ENCODE assay signal across 9 mouse cellular contexts in genomic region chr15:83857129-83857528, GRCm38 (mm10).
DNase-seq lines count a peak whose midpoint lies in the region; ATAC-seq and TF ChIP-seq lines count a peak whose summit lies in the region.
"Had no signal": no experiment of that assay in that cellular context is flagged by ENCODE, and none has a peak within 500 bp of the region (broad histone marks: within the 10 kb centered on the region; RNA-seq: fewer than 3 reads in every experiment).

No protein-coding gene starts in this region.

- peaks cover 63% of the 10 kb centered on the region for H3K36me3 ChIP-seq in forebrain, embryonic 10.5 days (replicated peaks)
- H3K36me3 ChIP-seq in forebrain, embryonic 16.5 days (ENCODE audit: control insufficient read depth, insufficient read depth) = peaks cover 6% of the 10 kb centered on the region; the same call in 1 of the 2 replicates
- H3K36me3 ChIP-seq in ES-Bruce4 (ENCODE audit: control insufficient read depth, insufficient read depth, low read length, poor library complexity, severe bottlenecking) = no peaks in the 10 kb centered on the region
- peaks cover 39% of the 10 kb centered on the region for H3K36me3 ChIP-seq in forebrain, postnatal 0 days (ENCODE audit: insufficient read depth)
- H3K36me3 ChIP-seq in kidney, postnatal 0 days (ENCODE audit: insufficient read depth, low read length) = no peaks in the 10 kb centered on the region
- H3K36me3 ChIP-seq: hindbrain, embryonic 15.5 days had no signal

- no peaks in the 10 kb centered on the region for H3K9me3 ChIP-seq in forebrain, embryonic 10.5 days
- no peaks in the 10 kb centered on the region for H3K9me3 ChIP-seq in forebrain, embryonic 16.5 days (ENCODE audit: control insufficient read depth, low read length)
- no peaks in the 10 kb centered on the region for H3K9me3 ChIP-seq in ES-Bruce4 (replicated peaks; ENCODE audit: control insufficient read depth, insufficient read depth, low read length, poor library complexity, severe bottlenecking)
- no peaks in the 10 kb centered on the region for H3K9me3 ChIP-seq in forebrain, postnatal 0 days (ENCODE audit: low read length)
- no peaks in the 10 kb centered on the region for H3K9me3 ChIP-seq in kidney, postnatal 0 days (replicated peaks; ENCODE audit: low read length)
- H3K9me3 ChIP-seq: hindbrain, embryonic 15.5 days had no signal

- H3K27me3 ChIP-seq in forebrain, embryonic 10.5 days (ENCODE audit: poor library complexity, severe bottlenecking) = no peaks in the 10 kb centered on the region
- H3K27me3 ChIP-seq in forebrain, embryonic 16.5 days (replicated peaks; ENCODE audit: control insufficient read depth, insufficient read depth, low read length) = no peaks in the 10 kb centered on the region
- no peaks in the 10 kb centered on the region for H3K27me3 ChIP-seq in ES-Bruce4 (ENCODE audit: control insufficient read depth, insufficient read depth, low read length, poor library complexity, severe bottlenecking)
- no peaks in the 10 kb centered on the region for H3K27me3 ChIP-seq in forebrain, postnatal 0 days (ENCODE audit: insufficient read depth, low read length)
- H3K27me3 ChIP-seq in kidney, postnatal 0 days (ENCODE audit: insufficient read depth, low read length) = no peaks in the 10 kb centered on the region
- H3K27me3 ChIP-seq: hindbrain, embryonic 15.5 days had no signal

- no peak overlapping the region for H3K4me2 ChIP-seq in forebrain, embryonic 16.5 days (ENCODE audit: low read length)
- H3K4me2 ChIP-seq in forebrain, postnatal 0 days (ENCODE audit: low read depth) = no peak overlapping the region
- no peak overlapping the region for H3K4me2 ChIP-seq in kidney, postnatal 0 days (ENCODE audit: low read length)
- H3K4me2 ChIP-seq: hindbrain, embryonic 15.5 days had no signal

- peak; percentile 75 for TF ChIP-seq CTCF in ES-Bruce4 (IDR thresholded peaks at IDR 0.05; ENCODE audit: low read depth, low read length)
- TF ChIP-seq CTCF in forebrain, postnatal 0 days (IDR thresholded peaks at IDR 0.05; ENCODE audit: low read depth) = peak; percentile 88
- peak; percentile 88 for TF ChIP-seq CTCF in kidney, postnatal 0 days (IDR thresholded peaks at IDR 0.05; ENCODE audit: low read depth)

- no peak for TF ChIP-seq EP300 in ES-Bruce4 (IDR thresholded peaks at IDR 0.05; ENCODE audit: insufficient read depth, low read depth, low read length)

- no peak overlapping the region for H3K27ac ChIP-seq in forebrain, embryonic 10.5 days
- no peak overlapping the region for H3K27ac ChIP-seq in forebrain, embryonic 16.5 days (ENCODE audit: low read length)
- H3K27ac ChIP-seq in ES-Bruce4 (ENCODE audit: insufficient read depth, low read length) = no peak overlapping the region
- H3K27ac ChIP-seq in forebrain, postnatal 0 days (ENCODE audit: low read depth, low read length) = no peak overlapping the region
- H3K27ac ChIP-seq in kidney, postnatal 0 days = no peak overlapping the region
- H3K27ac ChIP-seq: hindbrain, embryonic 15.5 days had no signal

- DNase-seq in forebrain, embryonic 10.5 days (ENCODE audit: extremely low spot score, low spot score) = peak; percentile 53
- DNase-seq in cerebellum, adult 18-20 months = peak; percentile 64 to 81
- peak; percentile 70 for DNase-seq in forebrain, postnatal 0 days
- peak; percentile 76 for DNase-seq in kidney, postnatal 0 days (ENCODE audit: low spot score)
- DNase-seq in lung, adult 18-20 months = peak; percentile 27 to 33
- DNase-seq in skeletal muscle tissue, adult 2 months (ENCODE audit: low read depth, low spot score) = peak; percentile 32

- no peaks in the 10 kb centered on the region for H3K4me1 ChIP-seq in forebrain, embryonic 10.5 days
- peaks cover 13% of the 10 kb centered on the region for H3K4me1 ChIP-seq in forebrain, embryonic 16.5 days (replicated peaks; ENCODE audit: control insufficient read depth, insufficient read depth, low read length)
- H3K4me1 ChIP-seq in ES-Bruce4 (ENCODE audit: control insufficient read depth, insufficient read depth, low read length) = no peaks in the 10 kb centered on the region
- no peaks in the 10 kb centered on the region for H3K4me1 ChIP-seq in forebrain, postnatal 0 days (ENCODE audit: insufficient read depth)
- H3K4me1 ChIP-seq in kidney, postnatal 0 days (replicated peaks; ENCODE audit: insufficient read depth, low read length) = no peaks in the 10 kb centered on the region
- H3K4me1 ChIP-seq: hindbrain, embryonic 15.5 days had no signal

- WGBS in forebrain, embryonic 10.5 days = 28% methylated on average over 8 of the region's 8 CpGs
- 20% methylated on average over 8 of the region's 8 CpGs for WGBS in forebrain, embryonic 16.5 days
- WGBS in forebrain, postnatal 0 days = 20% methylated on average over 8 of the region's 8 CpGs
- WGBS in kidney, postnatal 0 days = 12% methylated on average over 8 of the region's 8 CpGs

- no peak for TF ChIP-seq POLR2A in ES-Bruce4 (IDR thresholded peaks at IDR 0.05; ENCODE audit: insufficient read depth, low read length)

- ATAC-seq in forebrain, embryonic 16.5 days = no peak
- peak; percentile 25; the same call in 1 of the 2 replicates for ATAC-seq in forebrain, postnatal 0 days
- ATAC-seq in kidney, postnatal 0 days (replicated peaks; ENCODE audit: low FRiP score, low read depth) = no peak

- no peak overlapping the region for H3K9ac ChIP-seq in forebrain, embryonic 16.5 days (replicated peaks; ENCODE audit: low read depth, low read length)
- no peak overlapping the region for H3K9ac ChIP-seq in ES-Bruce4 (ENCODE audit: low read depth, poor library complexity, severe bottlenecking)
- no peak overlapping the region for H3K9ac ChIP-seq in forebrain, postnatal 0 days
- H3K9ac ChIP-seq in kidney, postnatal 0 days (ENCODE audit: low read depth, low read length) = no peak overlapping the region
- H3K9ac ChIP-seq: hindbrain, embryonic 15.5 days had no signal

- no peak overlapping the region for H3K4me3 ChIP-seq in forebrain, embryonic 10.5 days
- H3K4me3 ChIP-seq in forebrain, embryonic 16.5 days (replicated peaks; ENCODE audit: low read length) = no peak overlapping the region
- no peak overlapping the region for H3K4me3 ChIP-seq in ES-Bruce4 (ENCODE audit: low read depth, low read length)
- no peak overlapping the region for H3K4me3 ChIP-seq in forebrain, postnatal 0 days (ENCODE audit: low read depth, low read length)
- no peak overlapping the region for H3K4me3 ChIP-seq in kidney, postnatal 0 days (replicated peaks; ENCODE audit: low read depth, low read length)
- H3K4me3 ChIP-seq: hindbrain, embryonic 15.5 days had no signal
